Mouse (Mus musculus) G1E (cell line): ENCODE data around the gene Shb. TPM values are rescaled to one million over a fixed set of nuclear protein-coding genes. Genes with fewer than 3 reads are reported as not detected.

ENCODE experiments used
- ATAC-seq: 2 replicates; pipeline ENCODE4 v1.8.0; 2016; ENCODE audit warnings: mild to moderate bottlenecking; ENCODE audit not compliant: insufficient number of reproducible peaks, poor library complexity, low FRiP score, severe bottlenecking; ENCODE audit errors: extremely low read depth
- DNase-seq: peaks from one replicate; pipeline ENCODE4 v3.0.0; 2012; ENCODE audit warnings: low spot score
- H3K27me3 ChIP-seq: 2 replicates; pipeline ENCODE4 v1.6.1; 2012; ENCODE audit warnings: mild to moderate bottlenecking, low read length, inconsistent platforms; ENCODE audit not compliant: insufficient read depth
- H3K36me3 ChIP-seq: replicated peaks from 2 replicates; pipeline ENCODE3; 2012; ENCODE audit warnings: mild to moderate bottlenecking, inconsistent platforms
- H3K4me1 ChIP-seq: 2 replicates; pipeline ENCODE4 v1.6.1; 2012; ENCODE audit warnings: low read depth, low read length, inconsistent platforms, mixed read lengths; ENCODE audit not compliant: insufficient read depth
- H3K4me3 ChIP-seq: 2 replicates; pipeline ENCODE4 v1.5.1; 2012; ENCODE audit warnings: low read depth, mild to moderate bottlenecking, inconsistent platforms, low read length, moderate library complexity, mixed read lengths
- H3K9me3 ChIP-seq: replicated peaks from 2 replicates; pipeline ENCODE4 v1.6.1; 2012; ENCODE audit warnings: inconsistent platforms
- CTCF ChIP-seq: IDR thresholded peaks from 2 replicates; pipeline ENCODE4 v1.5.1; 2012; ENCODE audit warnings: low read depth, low read length, inconsistent platforms, mixed read lengths
- GATA1 ChIP-seq: IDR thresholded peaks from 2 replicates; pipeline ENCODE4 v1.6.1; 2012; ENCODE audit warnings: borderline replicate concordance, low read length, inconsistent platforms, mixed read lengths
- GATA2 ChIP-seq: IDR thresholded peaks from 2 replicates; pipeline ENCODE4 v1.6.1; 2012; ENCODE audit warnings: low read depth, low read length, inconsistent platforms, borderline replicate concordance
- POLR2AphosphoS5 ChIP-seq: IDR thresholded peaks from 2 replicates; pipeline ENCODE4 v1.6.1; 2012; ENCODE audit warnings: low read depth, low read length, inconsistent platforms; ENCODE audit not compliant: insufficient replicate concordance
- TAL1 ChIP-seq: conservative IDR thresholded peaks from 2 replicates; pipeline ENCODE4 v1.6.1; 2012; ENCODE audit warnings: low read depth, low read length, inconsistent platforms, mixed read lengths
- polyA plus RNA-seq: library from polyadenylated mRNA; stranded (reverse); fragments of >175 nt; gene quantifications from 2 replicates; pipeline ENCODE4 v1.2.3, GENCODE M21; 2012
- total RNA-seq, 2 experiments: library from RNA; stranded (forward) in 1 of 2; stranded (reverse) in 1 of 2; fragments of 200-1000 nt in 1 of 2; fragments of >200 nt in 1 of 2; fragmentation: Nextera tagmentation in 1 of 2; gene quantifications; 2 replicates each; pipeline ENCODE4 v1.2.3; 2014 to 2017

Gene Shb
- total and polyA plus RNA-seq, 3 experiments, result not detected

GRCm38 (mm10) chr4:45409270-45409669, 123.0 kb downstream of the Shb start:
- peaks cover 38% of the 10 kb centered on the region for H3K4me1 ChIP-seq
- peak; percentile 63 for DNase-seq
- peak overlapping the region; percentile 94 for H3K4me3 ChIP-seq
- H3K9me3 ChIP-seq, result no peaks in the 10 kb centered on the region
- TF ChIP-seq GATA1 (no peak), GATA2 (no peak), TAL1 (no peak), CTCF (no peak), POLR2AphosphoS5 (no peak)
- H3K36me3 ChIP-seq, result peaks cover 14% of the 10 kb centered on the region
- no peak for ATAC-seq
- peaks cover 29% of the 10 kb centered on the region for H3K27me3 ChIP-seq

GRCm38 (mm10) chr4:45408427-45409132, 123.7 kb downstream of the Shb start, which contains the start of gene Slc25a51:
TSS of gene Slc25a51 (minus strand) at chr4:45408766.
- TF ChIP-seq GATA1 (no peak), GATA2 (no peak), TAL1 (no peak), CTCF (no peak), POLR2AphosphoS5 (no peak)
- Histone ChIP-seq H3K27me3 (peaks cover 23% of the 10 kb centered on the region), H3K4me3 (peak within 1 kb of the TSS; percentile 94), H3K4me1 (peaks cover 45% of the 10 kb centered on the region), H3K36me3 (peaks cover 21% of the 10 kb centered on the region), H3K9me3 (no peaks in the 10 kb centered on the region)
- peak; percentile 76 for ATAC-seq
- peak; percentile 95 for DNase-seq

- Histone ChIP-seq H3K27me3 (peaks cover 16% of the 10 kb centered on the region), H3K4me1 (peaks cover 53% of the 10 kb centered on the region), H3K9me3 (no peaks in the 10 kb centered on the region), H3K36me3 (peaks cover 28% of the 10 kb centered on the region), H3K4me3 (peak overlapping the region; percentile 94)
- ATAC-seq (no peak), DNase-seq (peak; percentile 29)
- TF ChIP-seq POLR2AphosphoS5, result no peak
- no peak for TF ChIP-seq TAL1
- TF ChIP-seq GATA1, result no peak
- no peak for TF ChIP-seq GATA2
- TF ChIP-seq CTCF, result no peak
These were observed 124.5 kb downstream of the Shb start for GRCm38 (mm10) chr4:45407703-45408334.

GRCm38 (mm10) chr4:45407001-45407702, 125.1 kb downstream of the Shb start:
- ATAC-seq, result peak; percentile 56
- DNase-seq, result peak; percentile 50
- Histone ChIP-seq H3K27me3 (peaks cover 12% of the 10 kb centered on the region), H3K4me1 (peaks cover 59% of the 10 kb centered on the region), H3K36me3 (peaks cover 35% of the 10 kb centered on the region), H3K4me3 (peak overlapping the region; percentile 94), H3K9me3 (no peaks in the 10 kb centered on the region)
- peak; percentile 45 for TF ChIP-seq TAL1
- no peak for TF ChIP-seq GATA1
- TF ChIP-seq GATA2, result no peak
- TF ChIP-seq CTCF, result no peak
- TF ChIP-seq POLR2AphosphoS5, result no peak

- Histone ChIP-seq H3K4me3 (peak overlapping the region; percentile 59; the same call in 1 of the 2 replicates), H3K4me1 (peaks cover 62% of the 10 kb centered on the region), H3K27me3 (peaks cover 4% of the 10 kb centered on the region), H3K9me3 (no peaks in the 10 kb centered on the region), H3K36me3 (peaks cover 41% of the 10 kb centered on the region)
- ATAC-seq (no peak), DNase-seq (no peak)
- TF ChIP-seq TAL1 (no peak), POLR2AphosphoS5 (no peak), GATA1 (no peak), CTCF (no peak), GATA2 (no peak)
These were observed 125.9 kb downstream of the Shb start for GRCm38 (mm10) chr4:45406397-45406796.

- Histone ChIP-seq H3K36me3 (peaks cover 50% of the 10 kb centered on the region), H3K4me3 (no peak overlapping the region), H3K27me3 (no peaks in the 10 kb centered on the region), H3K9me3 (no peaks in the 10 kb centered on the region), H3K4me1 (peaks cover 60% of the 10 kb centered on the region)
- DNase-seq (no peak), ATAC-seq (no peak)
- TF ChIP-seq POLR2AphosphoS5 (no peak), GATA2 (no peak), TAL1 (no peak)
These were observed 127.0 kb downstream of the Shb start for GRCm38 (mm10) chr4:45405315-45405714.
